Mouse (Mus musculus) E14TG2a.4 (cell line): ENCODE data around the gene Ptpn22.

Experiments used
- H3K27me3 ChIP-seq: 2 replicates; pipeline ENCODE4 v1.6.1; 2014; ENCODE audit warnings: low read length, control low read depth; ENCODE audit not compliant: insufficient read depth
- H3K36me3 ChIP-seq: 2 replicates; pipeline ENCODE4 v1.6.1; 2014; ENCODE audit warnings: low read length, control low read depth; ENCODE audit not compliant: insufficient read depth
- H3K4me1 ChIP-seq: replicated peaks from 2 replicates; pipeline ENCODE4 v1.6.1; 2014; ENCODE audit warnings: low read depth, low read length, control low read depth
- H3K4me3 ChIP-seq: replicated peaks from 2 replicates; pipeline ENCODE4 v1.5.1; 2014; ENCODE audit warnings: mild to moderate bottlenecking, low read length
- H3K9me3 ChIP-seq: 2 replicates; pipeline ENCODE4 v1.6.1; 2014; ENCODE audit warnings: low read length, control low read depth
- CTCF ChIP-seq: conservative IDR thresholded peaks from 2 replicates; pipeline ENCODE4 v1.5.1; 2014; ENCODE audit warnings: low read length
- NANOG ChIP-seq: IDR thresholded peaks from 2 replicates; pipeline ENCODE4 v1.6.1; 2014; ENCODE audit warnings: borderline replicate concordance, low read length, mixed read lengths
- POU5F1 ChIP-seq: IDR thresholded peaks from 2 replicates; pipeline ENCODE4 v1.6.1; 2014; ENCODE audit warnings: low read length, borderline replicate concordance

Ptpn22 gene

GRCm38 (mm10) chr3:103927511-103927910 lies 67.9 kb downstream of the Ptpn22 start:
- peaks cover 28% of the 10 kb centered on the region for H3K36me3 ChIP-seq
- no peaks in the 10 kb centered on the region for H3K9me3 ChIP-seq
- H3K4me3 ChIP-seq = no peak overlapping the region
- H3K27me3 ChIP-seq = no peaks in the 10 kb centered on the region
- TF ChIP-seq CTCF = no peak
- H3K4me1 ChIP-seq = peaks cover 22% of the 10 kb centered on the region

DNA sequence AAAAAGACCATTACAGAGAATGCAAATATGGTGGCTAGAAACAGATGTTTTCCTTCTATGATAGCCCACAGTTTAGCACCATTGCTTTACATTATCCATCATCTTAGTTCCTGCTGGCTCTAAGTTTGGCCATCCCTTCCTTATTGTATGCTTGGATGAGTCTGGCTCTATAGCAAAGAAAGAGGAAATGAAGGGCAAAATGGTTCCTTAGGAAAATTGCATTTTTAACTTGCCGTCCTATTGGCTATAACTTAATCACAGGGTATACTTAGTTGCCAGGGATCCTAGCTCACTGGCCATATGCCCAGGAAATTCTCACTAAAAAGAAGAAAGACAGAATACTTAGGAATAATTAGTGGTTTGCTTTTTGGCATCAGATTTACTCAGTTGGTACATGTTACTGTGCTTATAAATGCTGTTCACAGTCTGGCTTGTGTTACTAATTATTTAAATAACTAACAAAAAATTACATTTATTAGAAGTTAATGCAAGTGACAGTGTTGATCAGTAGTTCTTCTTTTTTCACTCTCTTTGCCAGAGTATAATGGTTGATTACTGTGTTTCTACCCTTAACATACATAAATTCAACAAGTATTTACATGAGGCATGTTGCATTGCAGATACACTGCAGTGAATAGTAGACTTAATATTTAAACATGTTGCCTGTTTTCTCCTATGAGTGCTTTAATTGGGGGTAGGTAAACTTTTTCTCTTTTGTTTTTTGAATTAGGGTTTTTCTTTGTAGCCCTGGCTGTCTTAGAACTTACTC lies 85.4 kb downstream of the Ptpn22 start:
- no peak for TF ChIP-seq CTCF
- TF ChIP-seq POU5F1 = no peak
- no peak for TF ChIP-seq NANOG
- Histone ChIP-seq H3K27me3 (no peaks in the 10 kb centered on the region), H3K4me1 (peaks cover 9% of the 10 kb centered on the region), H3K36me3 (no peaks in the 10 kb centered on the region), H3K4me3 (no peak overlapping the region), H3K9me3 (no peaks in the 10 kb centered on the region)

DNA sequence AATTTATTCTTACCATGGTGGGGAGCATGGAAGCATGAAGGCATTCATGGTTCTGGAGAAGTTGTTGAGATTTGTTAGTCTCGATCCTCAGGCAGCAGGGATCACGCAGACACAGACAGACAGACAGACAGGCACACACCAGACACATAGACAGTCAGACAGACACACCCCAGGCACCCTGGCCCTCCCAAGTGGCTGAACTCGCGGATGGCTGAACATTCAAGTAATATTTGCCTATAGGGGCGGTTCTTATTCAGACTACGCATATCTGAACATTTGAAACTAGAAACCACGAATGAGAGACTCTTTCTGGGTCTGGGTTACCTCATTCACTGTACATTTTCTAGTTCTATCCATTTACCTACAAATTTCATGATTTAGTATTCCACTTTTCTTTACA lies 89.1 kb downstream of the Ptpn22 start:
- H3K36me3 ChIP-seq = peaks cover 3% of the 10 kb centered on the region
- H3K27me3 ChIP-seq = no peaks in the 10 kb centered on the region
- 0 out of 2 replicates have a peak, but pooled peaks cover 2% of the 10 kb centered on the region for H3K9me3 ChIP-seq
- no peak overlapping the region for H3K4me3 ChIP-seq
- H3K4me1 ChIP-seq = peaks cover 9% of the 10 kb centered on the region
- TF ChIP-seq CTCF (no peak), NANOG (no peak), POU5F1 (no peak)

GRCm38 (mm10) chr3:103960622-103961021 lies 101.0 kb downstream of the Ptpn22 start:
- Histone ChIP-seq H3K9me3 (peaks cover 4% of the 10 kb centered on the region), H3K36me3 (peaks cover 58% of the 10 kb centered on the region), H3K4me3 (no peak overlapping the region), H3K27me3 (no peaks in the 10 kb centered on the region), H3K4me1 (no peaks in the 10 kb centered on the region)
- TF ChIP-seq CTCF (no peak), POU5F1 (no peak), NANOG (no peak)
